Mouse (Mus musculus): Measurements from ENCODE around the gene Gm8764. TPM values are rescaled to one million over a fixed set of nuclear protein-coding genes. Genes with fewer than 3 reads are reported as not detected.
"Not testable (repeated sequence)": the region's sequence is repeated elsewhere in the genome, so short reads cannot be mapped to it uniquely, and the experiment has no call there.

Gene Gm8764
- not detected in 2 replicates for polyA plus RNA-seq (2011; ENCODE audit: insufficient read depth, insufficient read length, low read depth, missing spikeins)

DNA sequence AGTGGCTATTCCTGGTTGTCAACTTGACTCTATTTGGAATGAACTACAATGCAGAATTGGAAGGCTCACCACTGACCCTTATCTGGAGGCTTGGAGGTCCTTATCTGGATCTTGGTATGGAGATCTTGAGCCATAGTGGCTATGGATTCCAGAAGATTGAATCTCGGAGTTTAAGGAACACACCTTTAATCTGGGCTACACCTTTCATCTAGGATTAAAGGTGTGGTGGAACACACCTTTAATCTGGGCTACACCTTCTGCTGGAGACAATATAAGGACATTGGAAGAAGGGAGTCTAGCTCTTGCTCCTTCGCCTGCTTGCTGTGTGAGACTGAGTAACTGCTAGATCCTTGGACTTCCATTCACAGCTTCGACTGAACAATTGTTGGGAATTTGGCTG, at the start of gene Gm8764:
Gm8764 (plus strand) TSS at position 301 of the 400 bp plus-strand sequence.
- not testable (repeated sequence) for H3K27ac ChIP-seq (ENCODE audit: insufficient read depth, low read length); H3K9me3 ChIP-seq (replicated peaks; ENCODE audit: control insufficient read depth, insufficient read depth, low read length, poor library complexity, severe bottlenecking); H3K4me1 ChIP-seq (ENCODE audit: control insufficient read depth, insufficient read depth, low read length)

DNA sequence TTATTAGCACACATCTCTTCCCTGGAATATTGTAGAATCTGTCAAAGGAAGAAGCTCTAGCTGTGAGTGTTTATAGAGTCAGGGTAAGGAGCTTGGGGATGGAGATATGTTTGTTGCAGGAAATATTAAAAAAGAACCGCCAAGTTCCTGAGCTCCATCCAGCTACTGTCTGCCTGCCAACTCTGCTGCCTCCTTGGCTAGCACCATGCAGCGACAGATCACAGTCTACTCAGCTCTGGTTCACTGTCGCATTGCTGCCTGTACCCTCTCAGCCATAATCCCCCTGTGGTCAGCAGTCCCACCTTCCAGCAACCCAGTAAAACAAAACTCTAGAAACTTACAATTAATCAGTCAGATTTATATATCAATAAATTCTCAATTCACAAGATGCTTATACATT, 49.8 kb upstream of the Gm8764 start:
- no peak overlapping the region for H3K27ac ChIP-seq (ENCODE audit: insufficient read depth, low read length)
- H3K4me1 ChIP-seq (ENCODE audit: control insufficient read depth, insufficient read depth, low read length) = no peaks in the 10 kb centered on the region
- H3K9me3 ChIP-seq (replicated peaks; ENCODE audit: control insufficient read depth, insufficient read depth, low read length, poor library complexity, severe bottlenecking) = no peaks in the 10 kb centered on the region
- H3K9ac ChIP-seq (ENCODE audit: low read depth, poor library complexity, severe bottlenecking) = no peak overlapping the region
- no peak for TF ChIP-seq CTCF (IDR thresholded peaks at IDR 0.05; ENCODE audit: low read depth, low read length)
- no peak for TF ChIP-seq POLR2A (IDR thresholded peaks at IDR 0.05; ENCODE audit: insufficient read depth, low read length)
- no peak for TF ChIP-seq EP300 (IDR thresholded peaks at IDR 0.05; ENCODE audit: insufficient read depth, low read depth, low read length)
- no peak overlapping the region for H3K4me3 ChIP-seq (ENCODE audit: low read depth, low read length)
- H3K27me3 ChIP-seq (ENCODE audit: control insufficient read depth, insufficient read depth, low read length, poor library complexity, severe bottlenecking) = no peaks in the 10 kb centered on the region
- no peaks in the 10 kb centered on the region for H3K36me3 ChIP-seq (ENCODE audit: control insufficient read depth, insufficient read depth, low read length, poor library complexity, severe bottlenecking)

More for the DNA sequence above, at the start of gene Gm8764:
- not testable (repeated sequence) for H3K9ac ChIP-seq (ENCODE audit: low read depth, poor library complexity, severe bottlenecking); H3K27me3 ChIP-seq (ENCODE audit: control insufficient read depth, insufficient read depth, low read length, poor library complexity, severe bottlenecking); H3K4me3 ChIP-seq (ENCODE audit: low read depth, low read length); H3K36me3 ChIP-seq (ENCODE audit: control insufficient read depth, insufficient read depth, low read length, poor library complexity, severe bottlenecking)

DNA sequence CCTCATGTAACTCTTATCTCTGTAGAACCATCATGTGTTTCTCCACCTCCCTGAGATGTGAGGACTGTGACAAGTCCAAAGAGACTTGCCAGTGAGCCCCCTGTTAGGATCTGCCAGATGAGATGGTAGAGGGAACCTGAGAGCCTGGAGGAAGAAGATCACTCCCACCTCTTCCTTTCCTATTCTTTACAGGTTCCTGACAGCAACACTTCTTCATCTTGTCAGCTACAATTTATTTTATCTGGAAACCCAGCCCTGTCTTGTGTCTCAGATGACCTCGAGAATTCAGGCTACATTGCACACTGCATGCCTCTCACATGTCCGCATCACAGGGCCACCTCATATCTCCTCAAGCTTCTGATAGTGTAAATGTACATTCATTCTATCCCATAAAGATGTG, 41.5 kb upstream of the Gm8764 start:
- TF ChIP-seq POLR2A (IDR thresholded peaks at IDR 0.05; ENCODE audit: insufficient read depth, low read length) (no peak), EP300 (IDR thresholded peaks at IDR 0.05; ENCODE audit: insufficient read depth, low read depth, low read length) (no peak), CTCF (IDR thresholded peaks at IDR 0.05; ENCODE audit: low read depth, low read length) (no peak)
- no peak overlapping the region for H3K27ac ChIP-seq (ENCODE audit: insufficient read depth, low read length)
- no peaks in the 10 kb centered on the region for H3K36me3 ChIP-seq (ENCODE audit: control insufficient read depth, insufficient read depth, low read length, poor library complexity, severe bottlenecking)
- no peaks in the 10 kb centered on the region for H3K4me1 ChIP-seq (ENCODE audit: control insufficient read depth, insufficient read depth, low read length)
- H3K9ac ChIP-seq (ENCODE audit: low read depth, poor library complexity, severe bottlenecking) = no peak overlapping the region
- H3K9me3 ChIP-seq (replicated peaks; ENCODE audit: control insufficient read depth, insufficient read depth, low read length, poor library complexity, severe bottlenecking) = no peaks in the 10 kb centered on the region
- H3K27me3 ChIP-seq (ENCODE audit: control insufficient read depth, insufficient read depth, low read length, poor library complexity, severe bottlenecking) = no peaks in the 10 kb centered on the region
- H3K4me3 ChIP-seq (ENCODE audit: low read depth, low read length) = no peak overlapping the region

DNA sequence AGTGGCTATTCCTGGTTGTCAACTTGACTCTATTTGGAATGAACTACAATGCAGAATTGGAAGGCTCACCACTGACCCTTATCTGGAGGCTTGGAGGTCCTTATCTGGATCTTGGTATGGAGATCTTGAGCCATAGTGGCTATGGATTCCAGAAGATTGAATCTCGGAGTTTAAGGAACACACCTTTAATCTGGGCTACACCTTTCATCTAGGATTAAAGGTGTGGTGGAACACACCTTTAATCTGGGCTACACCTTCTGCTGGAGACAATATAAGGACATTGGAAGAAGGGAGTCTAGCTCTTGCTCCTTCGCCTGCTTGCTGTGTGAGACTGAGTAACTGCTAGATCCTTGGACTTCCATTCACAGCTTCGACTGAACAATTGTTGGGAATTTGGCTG, 17.1 kb upstream of the Gm8764 start, which contains the start of gene Gm21293:
Gm21293 (plus strand) TSS at position 301 of the 400 bp plus-strand sequence.
- H3K4me3 ChIP-seq (ENCODE audit: low read depth, low read length); H3K27me3 ChIP-seq (ENCODE audit: control insufficient read depth, insufficient read depth, low read length, poor library complexity, severe bottlenecking); H3K4me1 ChIP-seq (ENCODE audit: control insufficient read depth, insufficient read depth, low read length); H3K27ac ChIP-seq (ENCODE audit: insufficient read depth, low read length); H3K36me3 ChIP-seq (ENCODE audit: control insufficient read depth, insufficient read depth, low read length, poor library complexity, severe bottlenecking); H3K9ac ChIP-seq (ENCODE audit: low read depth, poor library complexity, severe bottlenecking); H3K9me3 ChIP-seq (replicated peaks; ENCODE audit: control insufficient read depth, insufficient read depth, low read length, poor library complexity, severe bottlenecking): not testable (repeated sequence)

DNA sequence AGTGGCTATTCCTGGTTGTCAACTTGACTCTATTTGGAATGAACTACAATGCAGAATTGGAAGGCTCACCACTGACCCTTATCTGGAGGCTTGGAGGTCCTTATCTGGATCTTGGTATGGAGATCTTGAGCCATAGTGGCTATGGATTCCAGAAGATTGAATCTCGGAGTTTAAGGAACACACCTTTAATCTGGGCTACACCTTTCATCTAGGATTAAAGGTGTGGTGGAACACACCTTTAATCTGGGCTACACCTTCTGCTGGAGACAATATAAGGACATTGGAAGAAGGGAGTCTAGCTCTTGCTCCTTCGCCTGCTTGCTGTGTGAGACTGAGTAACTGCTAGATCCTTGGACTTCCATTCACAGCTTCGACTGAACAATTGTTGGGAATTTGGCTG, 8.6 kb upstream of the Gm8764 start, which contains the start of gene Gm6763:
Gm6763 (plus strand) TSS at position 301 of the 400 bp plus-strand sequence.
- not testable (repeated sequence) for H3K27me3 ChIP-seq (ENCODE audit: control insufficient read depth, insufficient read depth, low read length, poor library complexity, severe bottlenecking); H3K9ac ChIP-seq (ENCODE audit: low read depth, poor library complexity, severe bottlenecking); H3K9me3 ChIP-seq (replicated peaks; ENCODE audit: control insufficient read depth, insufficient read depth, low read length, poor library complexity, severe bottlenecking); H3K36me3 ChIP-seq (ENCODE audit: control insufficient read depth, insufficient read depth, low read length, poor library complexity, severe bottlenecking); H3K4me1 ChIP-seq (ENCODE audit: control insufficient read depth, insufficient read depth, low read length); H3K27ac ChIP-seq (ENCODE audit: insufficient read depth, low read length); H3K4me3 ChIP-seq (ENCODE audit: low read depth, low read length)

DNA sequence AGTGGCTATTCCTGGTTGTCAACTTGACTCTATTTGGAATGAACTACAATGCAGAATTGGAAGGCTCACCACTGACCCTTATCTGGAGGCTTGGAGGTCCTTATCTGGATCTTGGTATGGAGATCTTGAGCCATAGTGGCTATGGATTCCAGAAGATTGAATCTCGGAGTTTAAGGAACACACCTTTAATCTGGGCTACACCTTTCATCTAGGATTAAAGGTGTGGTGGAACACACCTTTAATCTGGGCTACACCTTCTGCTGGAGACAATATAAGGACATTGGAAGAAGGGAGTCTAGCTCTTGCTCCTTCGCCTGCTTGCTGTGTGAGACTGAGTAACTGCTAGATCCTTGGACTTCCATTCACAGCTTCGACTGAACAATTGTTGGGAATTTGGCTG, 8.4 kb downstream of the Gm8764 start, which contains the start of gene Gm21304:
Gm21304 (plus strand) TSS at position 301 of the 400 bp plus-strand sequence.
- not testable (repeated sequence) for H3K27ac ChIP-seq (ENCODE audit: insufficient read depth, low read length); H3K4me3 ChIP-seq (ENCODE audit: low read depth, low read length); H3K4me1 ChIP-seq (ENCODE audit: control insufficient read depth, insufficient read depth, low read length); H3K9me3 ChIP-seq (replicated peaks; ENCODE audit: control insufficient read depth, insufficient read depth, low read length, poor library complexity, severe bottlenecking); H3K9ac ChIP-seq (ENCODE audit: low read depth, poor library complexity, severe bottlenecking); H3K27me3 ChIP-seq (ENCODE audit: control insufficient read depth, insufficient read depth, low read length, poor library complexity, severe bottlenecking); H3K36me3 ChIP-seq (ENCODE audit: control insufficient read depth, insufficient read depth, low read length, poor library complexity, severe bottlenecking)

DNA sequence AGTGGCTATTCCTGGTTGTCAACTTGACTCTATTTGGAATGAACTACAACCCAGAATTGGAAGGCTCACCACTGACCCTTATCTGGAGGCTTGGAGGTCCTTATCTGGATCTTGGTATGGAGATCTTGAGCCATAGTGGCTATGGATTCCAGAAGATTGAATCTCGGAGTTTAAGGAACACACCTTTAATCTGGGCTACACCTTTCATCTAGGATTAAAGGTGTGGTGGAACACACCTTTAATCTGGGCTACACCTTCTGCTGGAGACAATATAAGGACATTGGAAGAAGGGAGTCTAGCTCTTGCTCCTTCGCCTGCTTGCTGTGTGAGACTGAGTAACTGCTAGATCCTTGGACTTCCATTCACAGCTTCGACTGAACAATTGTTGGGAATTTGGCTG, 16.9 kb downstream of the Gm8764 start, which contains the start of gene Gm21312:
Gm21312 (plus strand) TSS at position 301 of the 400 bp plus-strand sequence.
- not testable (repeated sequence) for H3K27me3 ChIP-seq (ENCODE audit: control insufficient read depth, insufficient read depth, low read length, poor library complexity, severe bottlenecking); H3K4me1 ChIP-seq (ENCODE audit: control insufficient read depth, insufficient read depth, low read length); H3K36me3 ChIP-seq (ENCODE audit: control insufficient read depth, insufficient read depth, low read length, poor library complexity, severe bottlenecking); H3K9me3 ChIP-seq (replicated peaks; ENCODE audit: control insufficient read depth, insufficient read depth, low read length, poor library complexity, severe bottlenecking); H3K27ac ChIP-seq (ENCODE audit: insufficient read depth, low read length); H3K9ac ChIP-seq (ENCODE audit: low read depth, poor library complexity, severe bottlenecking); H3K4me3 ChIP-seq (ENCODE audit: low read depth, low read length)

DNA sequence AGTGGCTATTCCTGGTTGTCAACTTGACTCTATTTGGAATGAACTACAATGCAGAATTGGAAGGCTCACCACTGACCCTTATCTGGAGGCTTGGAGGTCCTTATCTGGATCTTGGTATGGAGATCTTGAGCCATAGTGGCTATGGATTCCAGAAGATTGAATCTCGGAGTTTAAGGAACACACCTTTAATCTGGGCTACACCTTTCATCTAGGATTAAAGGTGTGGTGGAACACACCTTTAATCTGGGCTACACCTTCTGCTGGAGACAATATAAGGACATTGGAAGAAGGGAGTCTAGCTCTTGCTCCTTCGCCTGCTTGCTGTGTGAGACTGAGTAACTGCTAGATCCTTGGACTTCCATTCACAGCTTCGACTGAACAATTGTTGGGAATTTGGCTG, 25.4 kb downstream of the Gm8764 start, which contains the start of gene Gm20765:
Gm20765 (plus strand) TSS at position 301 of the 400 bp plus-strand sequence.
- not testable (repeated sequence) for H3K9me3 ChIP-seq (replicated peaks; ENCODE audit: control insufficient read depth, insufficient read depth, low read length, poor library complexity, severe bottlenecking); H3K4me1 ChIP-seq (ENCODE audit: control insufficient read depth, insufficient read depth, low read length); H3K27ac ChIP-seq (ENCODE audit: insufficient read depth, low read length); H3K27me3 ChIP-seq (ENCODE audit: control insufficient read depth, insufficient read depth, low read length, poor library complexity, severe bottlenecking); H3K4me3 ChIP-seq (ENCODE audit: low read depth, low read length); H3K9ac ChIP-seq (ENCODE audit: low read depth, poor library complexity, severe bottlenecking); H3K36me3 ChIP-seq (ENCODE audit: control insufficient read depth, insufficient read depth, low read length, poor library complexity, severe bottlenecking)

DNA sequence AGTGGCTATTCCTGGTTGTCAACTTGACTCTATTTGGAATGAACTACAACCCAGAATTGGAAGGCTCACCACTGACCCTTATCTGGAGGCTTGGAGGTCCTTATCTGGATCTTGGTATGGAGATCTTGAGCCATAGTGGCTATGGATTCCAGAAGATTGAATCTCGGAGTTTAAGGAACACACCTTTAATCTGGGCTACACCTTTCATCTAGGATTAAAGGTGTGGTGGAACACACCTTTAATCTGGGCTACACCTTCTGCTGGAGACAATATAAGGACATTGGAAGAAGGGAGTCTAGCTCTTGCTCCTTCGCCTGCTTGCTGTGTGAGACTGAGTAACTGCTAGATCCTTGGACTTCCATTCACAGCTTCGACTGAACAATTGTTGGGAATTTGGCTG, 33.9 kb downstream of the Gm8764 start, which contains the start of gene Gm4340:
Gm4340 (plus strand) TSS at position 301 of the 400 bp plus-strand sequence.
- not testable (repeated sequence) for H3K27me3 ChIP-seq (ENCODE audit: control insufficient read depth, insufficient read depth, low read length, poor library complexity, severe bottlenecking); H3K9ac ChIP-seq (ENCODE audit: low read depth, poor library complexity, severe bottlenecking); H3K36me3 ChIP-seq (ENCODE audit: control insufficient read depth, insufficient read depth, low read length, poor library complexity, severe bottlenecking); H3K4me1 ChIP-seq (ENCODE audit: control insufficient read depth, insufficient read depth, low read length); H3K27ac ChIP-seq (ENCODE audit: insufficient read depth, low read length); H3K9me3 ChIP-seq (replicated peaks; ENCODE audit: control insufficient read depth, insufficient read depth, low read length, poor library complexity, severe bottlenecking); H3K4me3 ChIP-seq (ENCODE audit: low read depth, low read length)

Measured in ES-Bruce4 (cell line).